Mouse (Mus musculus) adrenal gland, postnatal 36 days (tissue): ENCODE results near the gene Sntb2. TPM values are rescaled to one million over a fixed set of nuclear protein-coding genes. Genes with fewer than 3 reads are reported as not detected.

Experiments used
- DNase-seq, 2 experiments: peaks; one replicate each; pipeline ENCODE4 v3.0.0; 2021; ENCODE audit warnings: mixed read lengths in 1 of 2
- total RNA-seq, 2 experiments: library from RNA; stranded (reverse); gene quantifications; 2 replicates each; pipeline ENCODE4 v1.2.3; 2021

The Sntb2 gene
- total RNA-seq, 2 experiments from 2014 or later = 28.8 to 39.5 TPM

DNA sequence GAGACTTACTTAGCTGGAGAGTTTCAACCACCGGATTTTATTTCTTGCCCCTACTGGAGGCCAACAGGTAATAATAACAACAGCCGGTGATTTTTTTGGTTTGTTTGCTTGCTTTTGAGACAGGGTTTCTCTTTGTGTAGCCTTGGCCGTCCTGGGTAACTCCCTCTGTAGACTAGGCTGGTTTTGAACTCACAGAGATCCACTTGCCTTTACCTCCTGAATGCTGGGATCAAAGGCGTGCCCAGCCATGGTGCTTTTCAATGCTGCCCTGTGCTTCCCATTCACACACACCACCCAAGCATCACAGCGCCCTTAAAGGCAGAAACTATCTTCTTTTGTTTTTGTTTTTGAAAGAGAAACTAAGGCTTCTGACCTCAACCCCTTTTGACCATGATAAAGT lies 5.6 kb upstream of the Sntb2 start:
- DNase-seq = no peak

DNA sequence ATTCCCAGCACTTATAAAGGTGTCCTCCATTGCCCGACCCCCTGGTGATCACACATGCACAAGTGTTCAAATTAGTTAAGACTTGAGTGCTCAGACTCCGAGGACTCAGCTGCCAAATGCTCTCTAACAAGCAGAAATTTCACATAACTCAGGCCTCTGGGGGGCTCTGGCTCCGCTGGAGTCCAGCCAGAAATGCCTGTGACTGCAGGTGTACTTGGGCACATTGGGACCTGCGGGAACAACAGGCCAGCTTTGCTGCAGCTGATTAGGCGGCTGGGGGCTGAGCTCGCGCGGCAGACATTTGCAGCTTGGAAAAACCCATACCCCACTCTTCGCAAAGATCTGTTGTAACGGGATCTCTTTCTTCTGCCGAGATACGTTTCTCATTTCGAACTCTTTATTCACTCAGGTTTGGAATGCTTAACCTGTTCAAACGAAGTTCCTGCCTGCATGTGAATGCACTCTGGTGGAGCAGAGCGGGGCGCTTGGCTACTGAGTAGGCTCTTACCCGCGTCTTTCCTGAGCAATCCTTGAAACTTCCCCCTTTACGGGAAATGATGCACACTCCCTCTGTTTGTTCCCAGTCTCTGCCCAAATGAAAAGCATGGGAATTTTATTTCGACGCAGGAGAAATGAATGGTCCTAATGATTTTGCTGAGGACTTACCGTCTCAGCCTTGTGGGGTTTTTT lies 3.0 kb upstream of the Sntb2 start:
- no peak for DNase-seq

DNA sequence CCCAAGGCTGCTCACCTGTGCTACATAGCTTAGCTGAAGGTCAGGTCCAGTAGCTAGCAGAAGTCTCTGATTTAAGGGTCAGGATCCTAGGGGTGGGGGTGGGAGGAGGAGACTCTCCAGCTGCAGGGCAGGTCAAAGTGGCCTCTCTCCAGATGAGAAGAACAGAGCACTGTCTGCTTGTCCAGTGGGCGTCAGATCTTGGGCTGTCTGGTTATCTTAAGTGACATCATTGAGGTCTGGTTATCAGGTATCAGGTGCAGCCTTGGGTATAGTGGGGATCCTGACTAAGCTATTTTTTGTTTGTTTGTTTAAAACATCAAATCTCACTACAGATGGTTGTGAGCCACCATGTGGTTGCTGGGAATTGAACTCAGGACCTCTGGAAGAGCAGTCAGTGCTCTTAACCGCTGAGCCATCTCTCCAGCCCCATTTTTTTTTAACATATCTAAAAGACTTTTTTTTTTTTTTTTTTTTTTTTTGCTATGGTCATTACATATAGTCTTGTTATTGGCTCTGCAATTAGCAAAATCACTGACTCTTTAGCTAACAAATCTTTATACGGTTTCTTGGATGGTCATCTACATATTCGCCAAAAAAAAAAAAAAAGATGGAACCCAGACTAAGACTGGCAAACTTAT lies 1.9 kb upstream of the Sntb2 start:
- DNase-seq = no peak

DNA sequence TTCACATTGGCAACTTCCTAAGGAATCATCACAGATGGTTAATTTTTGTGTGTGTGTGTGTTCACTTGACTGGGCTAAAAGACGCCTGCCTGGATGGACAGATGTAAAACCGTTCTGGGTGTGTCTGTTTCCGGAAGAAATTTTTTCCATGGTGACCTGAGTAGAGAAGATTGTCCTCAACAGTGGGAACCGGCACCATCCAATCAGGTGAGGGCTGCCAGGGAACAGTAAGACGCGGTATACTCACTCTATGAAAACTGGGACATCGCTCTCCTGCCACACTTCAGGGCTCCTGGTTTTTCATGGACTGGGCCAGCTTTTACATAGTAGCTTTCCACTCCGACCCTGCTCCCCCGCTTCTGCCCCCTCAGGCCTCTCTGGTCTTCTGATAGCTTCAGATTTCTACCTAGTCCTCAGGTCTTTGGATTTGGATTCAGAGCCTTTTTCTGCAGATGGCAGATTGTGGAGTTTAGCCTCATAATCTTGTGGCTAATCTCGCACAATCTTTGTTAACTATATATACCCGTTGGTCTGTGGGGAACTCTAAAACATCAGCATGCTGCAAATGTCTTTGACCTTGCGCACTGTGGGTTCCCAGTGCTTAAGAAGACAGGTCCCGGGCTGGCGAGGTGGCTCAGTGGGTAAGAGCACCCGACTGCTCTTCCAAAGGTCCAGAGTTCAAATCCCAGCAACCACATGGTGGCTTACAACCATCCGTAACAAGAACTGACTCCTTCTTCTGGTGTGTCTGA lies 1.1 kb upstream of the Sntb2 start:
- no peak for DNase-seq

DNA sequence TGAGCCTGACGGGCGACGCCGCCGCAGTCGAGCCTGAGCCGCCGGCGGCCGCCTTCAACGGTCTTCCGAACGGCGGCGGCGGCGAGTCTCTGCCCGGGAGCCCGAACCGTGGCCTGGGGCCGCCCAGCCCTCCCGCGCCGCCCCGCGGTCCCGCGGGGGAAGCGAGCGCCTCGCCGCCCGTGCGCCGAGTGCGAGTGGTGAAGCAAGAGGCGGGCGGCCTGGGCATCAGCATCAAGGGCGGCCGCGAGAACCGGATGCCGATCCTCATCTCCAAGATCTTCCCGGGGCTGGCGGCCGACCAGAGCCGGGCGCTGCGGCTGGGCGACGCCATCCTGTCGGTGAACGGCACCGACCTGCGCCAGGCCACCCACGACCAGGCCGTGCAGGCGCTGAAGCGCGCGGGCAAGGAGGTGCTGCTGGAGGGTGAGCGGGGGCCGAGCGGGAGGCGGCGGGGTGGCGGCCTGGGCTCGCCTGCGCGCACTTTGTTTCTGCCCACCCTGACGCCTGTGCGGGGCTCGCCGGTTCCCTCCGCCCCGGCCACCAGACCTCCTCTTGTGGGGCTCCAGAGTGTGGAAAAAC lies 438 bp downstream of the Sntb2 start:
- DNase-seq = peak; percentile 71 to 73

DNA sequence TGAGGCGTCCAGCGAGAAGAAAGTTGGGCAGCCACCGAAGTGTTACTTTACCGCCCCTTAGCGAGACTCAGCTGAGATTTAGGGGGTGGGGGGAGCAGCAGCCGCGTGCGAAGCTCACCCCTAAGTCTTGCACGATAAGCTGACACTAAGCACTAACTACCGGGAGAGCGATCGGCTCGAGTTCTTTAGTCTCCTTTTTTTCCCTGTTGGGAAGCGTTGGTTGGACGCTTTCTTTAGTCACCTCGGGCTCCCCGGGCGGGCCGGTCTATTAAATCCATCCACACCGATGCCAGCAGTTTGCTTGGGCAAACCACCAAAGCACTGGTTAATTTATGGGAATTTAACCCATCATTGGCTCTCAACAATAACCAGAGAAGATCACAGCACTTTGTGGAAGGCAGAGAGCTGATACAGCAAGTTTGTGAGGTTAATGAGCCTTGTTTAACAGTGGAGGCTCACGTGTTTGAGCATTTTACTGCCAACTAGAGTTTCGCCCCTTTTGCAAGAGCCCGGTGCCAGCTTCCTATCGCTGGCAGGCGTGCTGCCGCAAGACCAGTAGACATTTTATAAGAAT lies 1.0 kb downstream of the Sntb2 start:
- peak; percentile 59 to 60 for DNase-seq

DNA sequence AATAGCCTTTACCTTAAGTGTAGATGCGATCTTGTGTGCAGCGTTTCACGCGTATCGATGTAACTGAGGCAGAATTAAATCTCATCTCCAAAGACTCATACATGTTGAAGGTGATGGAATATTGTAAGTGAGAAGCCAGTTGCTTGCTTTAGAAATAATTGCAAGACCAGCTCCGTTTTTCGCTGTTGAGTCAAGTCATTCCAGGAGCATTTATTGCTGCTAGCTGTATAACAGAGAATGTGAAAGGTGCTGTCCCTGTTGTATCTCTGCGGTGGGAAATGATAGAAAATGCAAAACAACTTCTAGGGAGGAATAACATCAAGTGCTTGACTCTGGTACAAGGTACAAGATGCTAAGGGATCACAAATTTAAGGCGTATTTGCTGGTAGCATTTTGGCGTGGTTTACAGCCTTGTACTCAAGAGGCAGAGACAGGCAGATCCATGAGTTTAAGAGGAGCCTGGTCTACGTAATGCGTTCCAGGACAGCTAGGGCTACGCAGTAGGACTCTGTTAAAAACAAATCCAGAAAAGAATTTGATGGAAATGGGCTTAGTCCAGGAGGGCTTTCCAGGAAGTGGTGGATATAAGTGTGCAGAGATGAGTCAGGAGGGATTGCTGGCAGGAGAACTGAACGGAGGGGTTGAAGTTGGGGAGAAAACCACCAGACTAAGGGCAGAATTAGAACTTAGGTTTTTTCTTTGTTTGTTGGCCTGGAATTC lies 1.7 kb downstream of the Sntb2 start:
- no peak for DNase-seq

DNA sequence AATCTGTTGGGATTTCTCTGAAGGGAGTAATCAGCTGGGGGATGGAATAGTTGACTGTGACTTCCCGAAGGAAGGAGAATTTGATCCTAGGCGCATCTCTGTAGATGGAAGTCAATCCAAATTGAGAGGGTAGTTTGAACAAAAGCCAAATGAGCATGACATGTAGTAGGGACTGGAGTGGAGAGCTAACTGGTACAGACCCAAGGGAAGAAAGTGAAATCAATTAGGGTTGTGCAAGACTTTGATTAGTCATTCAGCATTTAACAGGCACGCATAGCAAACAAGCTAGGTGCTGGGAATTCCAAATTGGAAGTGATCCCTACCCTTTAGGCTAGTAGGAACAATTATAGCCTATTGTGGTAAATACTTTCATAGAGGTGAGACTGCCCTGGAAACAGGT lies 6.3 kb downstream of the Sntb2 start:
- DNase-seq = no peak

DNA sequence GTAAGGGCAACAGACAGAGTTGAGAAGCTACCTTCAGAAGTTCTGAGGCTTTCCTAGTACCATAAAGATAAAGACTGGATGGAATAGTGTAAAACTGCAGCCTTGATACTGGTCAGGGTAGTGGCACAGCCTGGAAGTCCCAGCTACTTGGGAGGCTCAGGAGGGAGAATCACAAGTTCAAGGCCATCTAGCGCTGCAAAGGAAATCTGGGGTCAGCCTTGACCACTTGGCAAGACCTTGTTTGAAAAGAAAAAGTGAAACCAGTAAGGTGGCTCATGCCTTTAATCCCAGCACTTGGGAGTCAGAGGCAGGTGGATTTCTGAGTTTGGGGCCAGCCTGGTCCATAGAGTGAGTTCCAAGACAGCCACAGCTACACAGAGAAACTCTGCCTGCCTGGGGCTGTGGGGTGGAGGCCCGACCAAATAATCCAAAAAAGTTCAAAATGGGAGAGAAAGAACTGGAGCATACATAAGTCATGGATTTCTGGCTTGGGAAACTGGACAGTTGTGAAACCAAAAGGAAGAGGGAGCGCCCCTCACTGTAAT lies 8.4 kb downstream of the Sntb2 start:
- DNase-seq = peak in 1 of 2 experiments; percentile 34

DNA sequence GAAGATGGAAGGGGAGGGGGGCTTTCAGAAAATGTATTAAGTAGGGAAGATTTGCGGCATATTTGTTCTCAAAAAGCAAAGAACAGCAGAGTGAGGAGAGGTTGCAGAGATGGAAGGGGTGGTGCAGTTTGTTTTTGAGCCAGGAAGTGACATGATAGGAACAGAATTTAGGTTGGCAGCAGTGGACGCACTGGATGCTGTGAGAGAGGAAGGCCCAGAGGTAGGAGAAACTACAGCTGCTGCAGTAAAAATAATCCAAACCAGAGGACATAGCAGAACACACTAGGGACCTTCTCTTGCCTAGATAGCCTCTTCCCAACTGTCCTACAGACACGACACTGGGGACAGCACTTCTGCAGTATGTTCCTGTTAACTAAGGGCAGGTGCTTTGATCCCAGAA lies 9.2 kb downstream of the Sntb2 start:
- no peak for DNase-seq

DNA sequence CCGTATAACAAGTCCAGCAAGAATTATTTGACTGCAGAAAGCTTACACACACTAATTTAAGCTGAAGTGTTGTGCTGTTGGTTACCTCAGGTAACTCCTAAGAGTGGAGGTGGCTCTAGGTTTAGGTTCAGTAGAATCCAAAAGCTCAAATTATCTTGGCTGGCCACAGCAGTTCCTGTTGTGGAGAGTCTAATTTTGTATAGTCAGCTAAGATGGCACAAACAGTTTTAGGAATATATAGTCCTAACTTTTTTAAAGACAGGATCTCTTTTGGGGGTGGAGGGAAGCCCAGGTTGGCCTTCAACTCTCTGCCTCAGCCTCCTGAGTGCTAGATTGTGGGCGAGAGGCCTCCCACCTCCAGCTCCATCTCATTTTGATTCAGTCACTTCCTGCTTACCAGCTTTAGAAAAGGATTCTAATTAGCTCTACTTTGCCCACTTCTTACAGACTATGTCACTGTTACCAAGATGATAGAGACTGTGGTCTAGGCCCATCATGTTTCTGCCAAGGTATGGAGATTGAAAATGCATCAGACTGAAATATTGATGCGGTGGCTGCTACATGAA lies 13.2 kb downstream of the Sntb2 start:
- no peak for DNase-seq

DNA sequence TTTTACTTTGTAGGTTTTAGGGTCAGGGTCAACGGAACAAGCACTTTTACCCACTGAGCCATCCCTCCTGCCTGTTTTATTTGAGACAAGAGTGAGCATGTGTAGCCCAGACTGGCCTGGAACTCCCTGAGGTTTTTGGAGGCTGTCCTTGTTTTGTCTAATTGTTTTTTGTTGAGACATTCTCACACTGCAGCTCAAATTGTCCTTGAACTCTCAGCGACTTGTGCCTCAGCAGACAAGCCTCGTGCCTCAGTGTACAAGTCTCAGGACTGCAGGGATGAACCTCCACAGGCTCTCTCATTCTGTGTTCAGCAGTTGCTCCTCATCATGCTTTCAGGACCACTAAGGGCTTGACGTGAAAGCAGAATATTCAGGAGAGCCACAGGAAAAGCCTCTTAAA lies 16.2 kb downstream of the Sntb2 start:
- no peak for DNase-seq

DNA sequence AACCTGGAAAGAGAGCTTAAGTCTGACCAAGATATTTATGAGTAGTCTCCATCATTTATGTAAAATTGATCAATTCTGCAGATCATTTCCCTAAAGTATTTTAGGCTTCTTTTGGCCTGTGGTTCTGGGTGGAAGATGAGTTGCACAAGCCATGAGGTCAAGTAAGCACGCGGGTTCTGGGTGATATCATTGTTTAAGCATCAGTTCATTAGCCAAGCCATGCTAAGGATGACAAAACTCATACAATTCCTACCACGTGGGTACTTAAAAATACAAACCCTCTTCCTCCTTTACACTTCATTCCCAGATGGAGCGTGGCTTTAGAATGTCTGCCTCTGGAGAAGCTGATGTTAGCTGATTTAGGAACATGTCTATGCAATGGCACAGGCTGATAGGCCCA lies 18.0 kb downstream of the Sntb2 start:
- no peak for DNase-seq

DNA sequence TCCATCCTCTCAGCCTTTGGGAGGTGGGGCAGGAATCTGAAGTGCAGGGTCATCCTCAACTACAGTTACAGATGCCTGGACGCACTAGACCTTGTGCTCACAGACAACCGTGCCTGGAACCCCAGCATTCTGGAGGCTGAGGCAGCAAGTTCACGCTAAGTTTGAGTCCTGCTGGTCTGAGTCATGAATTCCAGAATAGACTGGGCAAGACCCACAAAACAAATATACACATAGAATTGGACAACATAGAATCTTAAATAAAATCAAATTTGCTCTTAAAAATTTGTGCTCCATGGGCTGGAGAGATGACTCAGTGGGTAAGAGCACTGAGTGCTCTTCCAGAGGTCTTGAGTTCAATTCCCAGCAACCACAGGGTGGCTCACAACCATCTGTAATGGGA lies 21.5 kb downstream of the Sntb2 start:
- DNase-seq = no peak

DNA sequence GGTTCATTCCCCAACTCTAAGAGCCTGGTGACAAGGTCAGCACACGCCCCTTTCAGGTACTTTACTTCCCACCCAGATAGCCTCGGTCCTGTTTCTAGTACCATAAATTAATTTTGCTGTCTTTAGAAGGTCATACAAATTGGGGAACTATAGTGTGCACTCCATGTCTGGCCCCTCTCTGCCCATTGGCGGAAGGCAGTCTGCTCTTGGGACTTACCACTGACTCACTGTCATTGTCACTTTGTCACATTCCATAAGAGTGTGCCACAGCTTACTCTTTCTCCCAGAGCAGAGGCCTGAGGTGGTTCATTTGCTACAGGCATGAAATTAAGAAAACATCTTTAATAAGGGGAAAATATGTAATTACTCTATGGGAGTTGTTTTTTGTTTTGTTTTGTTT lies 22.7 kb downstream of the Sntb2 start:
- DNase-seq = no peak

DNA sequence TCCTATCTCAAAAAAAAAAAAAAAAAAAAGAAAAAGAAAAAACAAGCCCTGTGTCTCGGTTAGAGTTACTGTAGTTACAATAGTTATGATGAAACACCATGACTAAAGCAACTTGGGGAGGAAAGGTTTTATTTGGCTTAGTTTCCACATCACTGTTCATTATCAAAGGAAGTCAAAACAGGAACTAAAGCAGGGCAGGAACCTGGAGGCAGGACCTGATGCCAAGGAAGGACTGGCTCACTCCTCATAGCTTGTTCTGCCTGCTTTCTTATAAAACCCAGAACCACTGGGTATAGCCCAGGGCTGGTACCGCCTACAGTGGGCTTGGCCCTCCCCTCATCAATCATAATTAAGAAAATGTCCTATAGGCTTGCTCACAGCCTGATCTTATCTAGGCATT lies 24.1 kb downstream of the Sntb2 start:
- no peak for DNase-seq

DNA sequence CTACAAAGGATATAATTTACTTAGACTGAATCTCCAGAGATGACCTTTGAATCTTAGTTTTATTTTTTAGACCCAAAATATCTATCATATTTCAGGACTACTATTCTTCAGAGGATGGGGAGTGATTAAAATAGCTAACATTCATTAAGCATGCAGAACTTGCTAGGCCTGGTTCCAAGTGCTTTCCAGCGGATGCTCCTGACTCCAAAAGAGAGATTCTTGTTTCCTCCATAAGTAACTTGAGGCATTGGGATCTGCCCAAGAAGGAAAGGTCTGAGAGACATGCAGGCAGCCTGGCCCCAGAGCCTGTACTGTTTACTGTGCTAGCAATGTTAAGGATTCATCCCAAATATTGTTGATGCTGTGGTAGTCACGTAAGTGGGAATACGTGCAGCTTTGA lies 26.8 kb downstream of the Sntb2 start:
- peak in 1 of 2 experiments; percentile 27 for DNase-seq

DNA sequence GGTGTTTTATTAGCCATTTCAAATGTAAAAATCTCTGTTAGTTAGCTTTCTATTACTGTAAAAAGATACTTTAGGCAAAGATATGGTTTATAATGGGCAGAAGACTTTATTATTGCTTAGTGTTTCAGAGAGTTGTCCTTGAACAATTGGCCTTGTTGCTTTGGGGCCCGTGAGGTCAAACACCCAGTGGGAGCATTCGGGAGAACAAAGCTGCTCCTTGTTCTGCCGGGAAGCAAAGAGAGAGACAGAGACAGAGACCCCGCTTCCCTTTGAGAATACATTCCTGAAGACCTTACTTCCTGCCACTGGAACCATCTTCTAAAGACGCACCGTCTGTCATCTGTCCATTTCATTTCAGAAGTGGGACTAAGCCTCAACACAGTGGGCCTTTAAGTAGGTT lies 27.8 kb downstream of the Sntb2 start:
- no peak for DNase-seq

DNA sequence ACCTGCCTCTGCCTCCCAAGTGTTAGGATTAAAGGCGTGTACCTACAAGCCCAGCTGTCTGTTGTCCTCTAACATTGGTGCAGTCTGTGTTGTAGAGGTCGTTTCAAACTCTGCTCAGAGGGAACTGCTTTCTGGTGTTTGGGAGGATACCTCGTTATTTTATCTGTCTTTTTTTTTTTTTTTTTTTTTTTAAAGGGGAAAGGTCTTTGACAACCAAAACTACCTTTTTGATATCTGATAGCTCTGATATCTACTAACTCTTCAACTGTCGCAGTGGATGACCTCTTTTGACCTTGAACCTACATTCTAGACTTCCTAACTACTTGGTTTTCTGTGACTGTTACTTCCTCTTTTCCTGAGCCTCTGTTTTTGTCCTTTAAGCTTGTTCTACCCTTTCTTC lies 29.0 kb downstream of the Sntb2 start:
- DNase-seq = no peak

DNA sequence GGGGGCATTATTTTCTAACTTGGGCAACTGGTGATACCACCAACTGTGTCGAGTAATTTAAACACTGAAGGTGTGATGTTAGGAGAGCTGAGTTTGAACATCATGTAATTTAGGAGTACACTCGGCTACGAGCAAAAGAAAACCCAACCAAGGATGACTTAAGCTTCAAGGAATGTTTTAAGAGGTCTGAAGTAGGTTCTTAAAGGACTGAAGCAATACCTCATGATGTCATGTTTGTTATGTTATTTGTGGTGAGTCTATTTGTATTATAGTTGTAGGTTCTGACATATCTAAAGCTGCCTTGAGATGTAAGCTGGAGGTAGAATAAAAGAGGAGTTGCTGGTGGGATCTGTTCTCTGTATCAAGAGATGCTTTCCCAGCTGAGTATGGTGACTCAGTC lies 34.4 kb downstream of the Sntb2 start:
- DNase-seq = no peak

DNA sequence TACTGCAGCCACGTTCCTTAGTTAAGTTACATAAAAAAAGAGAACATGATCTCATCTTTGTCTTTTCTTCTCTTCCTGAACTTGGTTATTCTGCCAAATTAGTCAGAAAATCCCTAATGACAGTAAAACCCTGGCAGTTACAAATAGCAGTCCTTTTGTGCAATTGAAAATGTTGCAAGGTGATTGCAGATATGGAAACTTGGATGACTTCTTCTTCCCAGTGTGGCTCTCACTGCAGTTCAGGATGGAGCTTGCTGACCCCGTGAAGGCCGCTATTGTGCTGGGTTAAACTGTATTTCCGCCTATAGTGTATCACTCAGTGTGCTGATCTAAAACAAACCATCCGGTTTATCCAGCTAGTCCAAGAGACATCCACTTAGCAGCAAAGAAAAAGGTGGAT lies 36.4 kb downstream of the Sntb2 start:
- peak; percentile 36 to 57 for DNase-seq
